Mouse (Mus musculus) forelimb bud, embryonic 11.5 days (tissue): Measurements from ENCODE around the gene Psmc1.

Source experiments
- DNase-seq: peaks from one replicate; pipeline ENCODE4 v3.0.0-alpha.2; 2012; ENCODE audit warnings: low read depth, low spot score

The Psmc1 gene

DNA sequence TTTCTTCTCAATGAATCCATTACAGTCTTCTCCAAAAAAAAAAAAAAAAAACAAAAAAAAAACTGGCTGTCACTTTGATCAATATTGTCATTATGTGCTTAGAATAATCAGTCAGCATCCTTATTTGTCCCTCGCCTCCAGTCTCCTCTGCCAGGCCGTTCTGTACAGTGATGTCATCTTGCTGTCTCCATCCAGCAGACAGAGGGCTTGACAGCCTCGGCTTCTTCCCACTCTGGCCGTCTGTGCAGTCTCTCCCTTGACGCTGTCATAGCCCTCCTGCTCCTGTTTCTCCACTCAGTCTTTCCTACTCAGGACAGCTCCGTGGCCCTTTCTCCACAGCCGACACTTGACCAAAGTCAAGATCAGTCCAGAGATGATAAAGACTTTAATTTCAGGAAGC is 62.5 kb downstream of the Psmc1 start:
- no peak for DNase-seq
